Mouse (Mus musculus) kidney, postnatal 4 days (tissue): Measurements from ENCODE around the gene Tiam1.
A peak's percentile ranks its signal among the peaks of the same experiment; 100 is the strongest.

Experiments used
- DNase-seq, 2 experiments: peaks; one replicate each; pipeline ENCODE4 v3.0.0; 2021; ENCODE audit warnings: mixed read lengths in 2 of 2

Tiam1 gene

GRCm38 (mm10) chr16:89872011-89872942 is 271.3 kb downstream of the Tiam1 start:
- DNase-seq, result no peak

- DNase-seq, result no peak
Observed at GRCm38 (mm10) chr16:89871382-89871781, 272.2 kb downstream of the Tiam1 start.

GRCm38 (mm10) chr16:89870059-89870458 is 273.5 kb downstream of the Tiam1 start:
- DNase-seq, result no peak

GRCm38 (mm10) chr16:89868502-89868901 is 275.1 kb downstream of the Tiam1 start:
- DNase-seq, result no peak

GRCm38 (mm10) chr16:89867212-89867829 is 276.2 kb downstream of the Tiam1 start:
- no peak for DNase-seq

GRCm38 (mm10) chr16:89865136-89865535 is 278.4 kb downstream of the Tiam1 start:
- DNase-seq, result no peak

- no peak for DNase-seq
Observed at GRCm38 (mm10) chr16:89864710-89865109, 278.9 kb downstream of the Tiam1 start.

- no peak for DNase-seq
Observed at GRCm38 (mm10) chr16:89863264-89863663, 280.3 kb downstream of the Tiam1 start.

- DNase-seq, result no peak
Observed at GRCm38 (mm10) chr16:89861531-89861930, 282.0 kb downstream of the Tiam1 start.

- no peak for DNase-seq
Observed at GRCm38 (mm10) chr16:89860708-89861107, 282.9 kb downstream of the Tiam1 start.

GRCm38 (mm10) chr16:89857666-89858065 is 285.9 kb downstream of the Tiam1 start:
- DNase-seq, result no peak

- DNase-seq, result no peak
Observed at GRCm38 (mm10) chr16:89854731-89855130, 288.8 kb downstream of the Tiam1 start.

GRCm38 (mm10) chr16:89851333-89851732 is 292.2 kb downstream of the Tiam1 start:
- no peak for DNase-seq

- DNase-seq, result no peak
Observed at GRCm38 (mm10) chr16:89848651-89849597, 294.6 kb downstream of the Tiam1 start.

GRCm38 (mm10) chr16:89848179-89848578 is 295.4 kb downstream of the Tiam1 start:
- DNase-seq, result no peak

- no peak for DNase-seq
Observed at GRCm38 (mm10) chr16:89845461-89845860, 298.1 kb downstream of the Tiam1 start.

GRCm38 (mm10) chr16:89844580-89844979 is 299.0 kb downstream of the Tiam1 start:
- peak; percentile 46 to 57 for DNase-seq

GRCm38 (mm10) chr16:89841894-89842293 is 301.7 kb downstream of the Tiam1 start:
- no peak for DNase-seq

GRCm38 (mm10) chr16:89840361-89840760 is 303.2 kb downstream of the Tiam1 start:
- DNase-seq, result no peak

GRCm38 (mm10) chr16:89839829-89840228 is 303.7 kb downstream of the Tiam1 start:
- no peak for DNase-seq

- no peak for DNase-seq
Observed at GRCm38 (mm10) chr16:89837096-89837495, 306.5 kb downstream of the Tiam1 start.

GRCm38 (mm10) chr16:89835551-89835950 is 308.0 kb downstream of the Tiam1 start:
- no peak for DNase-seq

GRCm38 (mm10) chr16:89833011-89833410 is 310.6 kb downstream of the Tiam1 start:
- DNase-seq, result no peak
